Mouse (Mus musculus) forelimb bud, embryonic 11.5 days (tissue): ENCODE data around the gene Cab39l.
"Not testable (repeated sequence)": the region's sequence is repeated elsewhere in the genome, so short reads cannot be mapped to it uniquely, and the experiment has no call there.

ENCODE experiments used
- DNase-seq: peaks from one replicate; pipeline ENCODE4 v3.0.0-alpha.2; 2012; ENCODE audit warnings: low read depth, low spot score

Gene Cab39l

DNA sequence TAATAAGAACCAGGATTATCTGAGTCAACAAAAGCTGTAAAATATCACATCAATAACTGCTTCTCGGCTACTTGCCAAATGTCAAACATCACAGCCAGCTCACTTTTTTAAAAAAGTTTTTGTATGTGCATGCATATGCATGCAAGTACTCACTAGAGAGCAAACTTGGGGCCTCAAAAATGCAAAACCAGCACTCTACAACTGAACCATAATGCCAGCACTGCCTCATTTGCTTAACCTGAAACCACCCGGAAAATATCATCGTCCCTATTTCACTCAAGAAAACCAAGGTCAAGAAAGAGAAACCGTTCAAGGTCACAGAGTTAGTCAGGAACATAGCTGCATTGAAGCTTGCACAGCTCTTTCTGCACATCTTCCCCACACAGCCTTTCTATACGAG is 135.6 kb downstream of the Cab39l start:
- DNase-seq = no peak

DNA sequence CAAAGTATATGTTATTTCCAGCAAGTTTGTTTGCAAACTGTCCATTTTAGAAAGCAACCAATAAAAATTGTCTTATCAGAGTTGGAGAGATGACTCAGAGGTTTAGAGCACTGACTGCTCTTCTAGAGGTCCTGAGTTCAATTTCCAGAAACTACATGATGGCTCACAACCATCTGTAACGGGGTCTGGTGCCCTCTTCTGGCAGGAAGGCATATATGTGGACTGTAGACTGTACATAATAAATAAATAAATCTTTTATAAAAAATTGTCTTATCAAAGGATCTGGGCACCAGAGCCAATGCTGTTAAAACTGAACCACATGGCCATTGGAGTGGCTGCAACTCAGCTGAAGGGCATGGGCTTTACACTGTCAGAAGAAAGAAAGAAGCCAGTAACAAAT is 149.8 kb downstream of the Cab39l start:
- DNase-seq = no peak

DNA sequence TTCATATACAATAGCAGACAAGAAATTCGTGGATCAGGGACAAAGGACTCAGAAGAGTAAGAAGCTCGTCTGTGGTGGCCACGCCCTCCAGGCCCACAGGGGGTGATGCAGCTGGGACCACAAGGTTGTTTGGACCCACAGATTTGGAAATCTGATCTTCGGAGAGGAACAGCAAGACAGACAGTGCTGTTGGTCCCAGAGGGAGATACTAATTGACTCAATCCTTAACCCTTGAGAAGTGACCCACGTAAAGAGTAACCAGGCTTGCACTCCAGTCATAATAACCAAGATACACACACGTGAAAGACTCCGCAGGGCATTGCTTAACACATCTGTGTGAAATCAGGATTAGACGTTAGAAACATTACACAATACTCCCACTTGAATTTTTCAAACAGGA is 151.1 kb downstream of the Cab39l start:
- DNase-seq = no peak

DNA sequence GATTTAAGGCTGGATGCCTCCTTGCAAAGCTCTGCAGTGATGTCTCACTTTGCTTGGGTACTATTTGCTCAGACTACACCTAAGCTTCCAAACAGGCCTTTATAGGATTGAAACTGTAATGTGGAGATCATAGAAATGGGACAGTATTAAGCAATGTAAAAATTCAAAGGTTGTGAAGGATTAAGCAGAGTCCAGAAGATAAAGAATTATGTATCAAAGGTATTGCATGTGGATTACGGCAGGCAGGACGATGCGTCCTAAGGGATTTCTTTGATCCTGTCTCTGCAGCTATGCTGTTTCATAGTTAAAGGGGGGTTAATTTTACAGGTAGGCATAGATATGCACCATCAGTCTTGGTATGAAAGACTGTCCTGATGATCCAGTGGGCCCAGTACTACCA is 151.8 kb downstream of the Cab39l start:
- DNase-seq = no peak

DNA sequence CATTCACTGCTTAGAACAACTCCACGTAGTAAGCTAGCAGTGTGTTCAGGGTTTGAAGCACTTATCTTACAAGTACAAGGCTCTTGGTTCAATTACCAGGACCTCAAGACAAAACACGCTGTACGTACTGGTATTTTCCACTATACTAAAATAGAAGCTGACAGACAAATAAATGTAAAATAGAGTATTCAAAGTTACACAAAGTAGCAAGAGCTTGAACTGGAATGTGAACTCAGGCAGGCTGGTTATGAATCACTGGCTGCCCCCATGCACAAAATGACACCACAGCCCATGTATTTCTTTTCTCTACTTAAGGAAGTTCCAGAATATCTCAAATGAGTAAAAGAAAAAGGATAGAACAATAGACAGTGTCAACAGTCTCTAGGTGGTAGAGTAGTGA is 154.2 kb downstream of the Cab39l start:
- no peak for DNase-seq

- peak; percentile 92 for DNase-seq
Measured at GRCm38 (mm10) chr14:59597398-59598259, 156.9 kb downstream of the Cab39l start, which contains the start of gene Cdadc1. Cdadc1 (minus strand) TSS chr14:59597959.

DNA sequence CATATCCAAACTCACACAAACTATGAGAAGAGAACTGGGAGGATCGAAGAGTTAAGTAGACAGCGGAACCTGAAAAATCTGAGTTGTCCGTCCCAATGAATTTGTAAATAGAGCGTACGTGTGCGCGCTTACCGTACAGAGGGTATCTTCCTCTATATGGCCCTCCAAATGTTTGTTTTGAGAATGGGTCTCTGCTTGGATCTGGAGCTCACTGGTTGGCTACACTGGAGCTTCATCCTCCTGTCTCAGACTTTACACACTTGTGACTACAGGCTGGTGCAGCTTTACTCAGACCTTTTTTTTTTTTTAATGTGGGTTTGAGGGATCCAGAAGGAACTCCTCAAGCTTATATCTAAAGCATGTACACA is 157.5 kb downstream of the Cab39l start:
- DNase-seq = no peak

DNA sequence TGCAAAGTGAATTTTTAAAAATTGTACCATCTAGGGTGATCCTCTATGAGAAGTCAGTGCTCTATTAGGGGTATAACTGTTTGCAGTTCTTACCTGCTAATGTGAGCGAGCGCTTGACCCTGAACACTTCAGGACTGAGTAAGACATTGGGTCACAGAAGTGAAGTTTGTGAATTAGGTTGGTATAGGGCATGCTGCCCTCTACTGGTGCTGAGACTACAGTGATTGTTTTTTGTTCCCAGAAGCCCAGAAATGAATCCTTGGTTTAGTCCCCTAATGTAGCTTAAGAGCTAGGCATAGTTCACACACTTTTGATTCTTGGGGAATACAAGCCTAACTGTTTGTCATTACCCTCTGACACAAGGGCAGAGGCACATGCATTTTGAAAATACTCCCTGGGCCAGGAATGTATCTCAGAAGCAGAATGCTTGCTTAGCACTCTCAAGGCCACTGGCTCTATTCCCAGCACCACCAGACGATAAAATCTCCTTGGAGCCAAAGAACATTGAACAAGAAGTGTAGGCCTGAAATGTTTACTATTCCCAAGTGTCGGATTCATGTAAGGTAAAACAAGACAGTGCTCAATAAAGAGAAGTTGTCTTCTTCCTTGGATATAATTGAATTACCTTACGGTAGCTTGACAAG is 163.4 kb downstream of the Cab39l start:
- DNase-seq = no peak

- DNase-seq = peak; percentile 64
Measured at GRCm38 (mm10) chr14:59605671-59606353, 165.0 kb downstream of the Cab39l start.

GRCm38 (mm10) chr14:59607021-59607420 is 166.2 kb downstream of the Cab39l start:
- no peak for DNase-seq

GRCm38 (mm10) chr14:59612920-59613625 is 172.3 kb downstream of the Cab39l start:
- peak; percentile 68 for DNase-seq

- DNase-seq = not testable (repeated sequence)
Measured at GRCm38 (mm10) chr14:59614149-59614548, 173.4 kb downstream of the Cab39l start.

GRCm38 (mm10) chr14:59616802-59617201 is 176.0 kb downstream of the Cab39l start:
- no peak for DNase-seq

DNA sequence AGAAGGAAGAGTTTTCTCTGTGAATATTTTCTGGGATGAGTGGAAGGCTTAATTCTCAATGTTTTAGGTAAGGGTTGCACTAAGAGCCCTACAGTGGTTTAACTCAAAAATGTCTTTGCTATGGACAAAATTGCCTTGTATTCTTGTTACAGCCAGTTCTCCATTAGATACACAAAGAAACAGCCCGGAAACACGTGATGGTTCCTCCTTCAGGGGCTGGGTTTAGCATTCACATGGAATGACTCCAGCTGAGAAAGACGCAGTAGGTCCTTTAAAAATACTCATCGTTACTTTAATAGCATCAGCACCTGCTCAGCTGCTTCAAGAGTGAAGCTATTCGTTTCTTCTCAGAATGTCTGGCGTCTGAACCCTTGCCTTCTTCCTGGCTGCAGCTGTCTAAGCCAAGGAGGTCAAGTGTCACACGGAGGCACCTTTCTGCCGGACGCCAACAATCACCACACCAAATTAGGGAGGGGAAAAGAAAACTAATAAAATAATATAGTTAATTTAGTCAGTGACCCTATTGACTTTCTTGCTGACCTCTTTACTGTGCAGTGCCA is 183.6 kb downstream of the Cab39l start:
- no peak for DNase-seq

DNA sequence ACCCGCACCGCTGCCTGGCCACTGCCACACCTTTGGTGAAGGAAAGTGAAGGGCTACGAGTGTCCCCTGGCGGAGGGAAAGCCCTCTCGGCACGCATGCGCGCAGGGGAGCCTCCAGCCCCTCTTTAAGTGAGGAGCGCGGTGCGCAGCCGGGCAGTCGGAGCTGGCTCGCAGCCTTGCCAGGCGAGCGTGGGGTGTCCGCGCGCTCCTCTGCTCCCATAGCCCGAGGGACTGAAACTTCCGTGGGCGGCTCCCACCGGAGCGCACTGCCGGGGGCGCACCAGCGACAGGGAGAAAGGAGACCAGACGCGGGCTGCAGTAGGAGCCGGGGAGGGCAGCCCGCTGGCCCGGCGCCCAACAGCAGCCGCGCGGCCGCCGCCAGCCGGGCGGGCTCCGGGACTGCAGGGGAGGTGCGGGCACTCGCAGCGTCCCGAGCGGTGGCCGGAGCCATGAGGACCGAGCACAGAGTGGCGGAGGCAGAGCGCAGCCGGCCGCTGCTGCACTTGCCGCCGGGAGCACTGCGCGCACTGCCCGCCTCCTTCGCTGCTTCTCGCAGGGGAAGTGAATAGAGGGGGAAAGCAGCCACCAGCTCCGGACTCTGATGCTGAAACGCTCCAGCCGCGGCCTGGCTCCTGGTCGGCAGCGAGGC is 184.5 kb downstream of the Cab39l start, which contains the start of gene Shisa2:
TSS of gene Shisa2 (plus strand) at position 151 of the 648 bp plus-strand sequence.
- peak; percentile 89 for DNase-seq

- peak; percentile 54 for DNase-seq
Measured at GRCm38 (mm10) chr14:59625806-59626364, 185.1 kb downstream of the Cab39l start.

- no peak for DNase-seq
Measured at GRCm38 (mm10) chr14:59626711-59627110, 185.9 kb downstream of the Cab39l start.

DNA sequence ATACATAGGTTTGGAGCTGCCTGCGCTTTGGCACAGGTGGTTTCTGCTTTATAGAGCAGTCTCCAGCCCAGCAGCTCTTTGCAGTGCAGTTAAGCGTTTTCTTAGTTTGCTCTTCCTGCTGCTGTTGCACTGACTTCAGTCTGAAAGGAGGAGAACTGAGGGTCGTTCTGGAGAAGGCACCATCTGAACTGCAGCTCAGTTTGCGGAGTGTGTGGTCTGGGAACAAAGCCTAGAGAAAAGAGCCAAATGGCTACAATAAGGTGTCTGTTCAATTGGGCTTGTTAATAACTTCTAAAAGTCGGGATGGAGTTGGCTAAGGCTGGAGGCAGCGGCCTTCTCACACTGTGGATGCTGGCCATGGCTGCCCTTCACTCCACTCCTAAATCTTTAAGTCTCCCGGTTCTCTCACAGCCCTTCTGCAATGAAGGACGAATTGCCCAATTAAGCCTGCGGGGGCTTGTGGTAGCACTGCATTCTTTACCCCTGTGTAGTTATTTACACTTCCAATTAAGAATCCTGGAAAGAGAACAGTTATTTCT is 186.4 kb downstream of the Cab39l start:
- DNase-seq = peak; percentile 63

DNA sequence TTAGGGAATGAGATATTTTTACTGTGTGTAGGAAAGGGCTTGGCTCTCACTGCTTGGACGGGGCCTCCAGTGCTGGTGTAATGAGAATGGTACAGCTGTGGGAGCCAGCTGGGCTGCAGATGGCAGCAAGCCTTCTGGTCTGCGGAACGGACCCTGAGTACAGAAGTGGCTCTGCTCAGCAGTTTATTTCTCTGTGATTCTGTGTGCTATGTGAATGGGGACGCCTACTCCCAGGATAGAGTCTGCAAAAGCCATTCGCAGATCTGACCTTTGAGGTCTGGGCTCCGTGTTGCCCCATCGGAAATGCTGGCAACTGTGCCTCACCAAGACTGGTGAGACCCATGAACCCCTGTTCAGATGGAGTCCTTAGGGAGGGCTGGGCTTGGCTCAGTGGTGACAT is 187.1 kb downstream of the Cab39l start:
- DNase-seq = peak; percentile 77

DNA sequence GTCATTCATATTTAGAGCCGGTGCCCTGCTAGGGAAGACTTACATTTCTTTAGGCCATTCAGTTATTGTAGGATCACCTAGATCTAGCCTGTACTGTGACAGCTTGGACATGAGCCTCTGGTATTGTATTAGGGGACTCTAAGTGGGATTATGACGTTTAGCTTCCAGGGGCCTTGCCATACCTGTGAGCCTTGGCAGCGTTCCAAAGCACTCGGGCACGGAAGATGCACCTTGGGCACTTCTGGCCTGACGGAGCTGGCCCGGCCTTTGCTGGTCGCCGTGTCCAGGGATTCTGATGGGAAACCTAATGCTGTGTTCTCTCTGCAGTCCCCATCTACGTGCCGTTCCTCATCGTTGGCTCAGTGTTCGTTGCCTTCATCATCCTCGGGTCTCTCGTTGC is 188.5 kb downstream of the Cab39l start:
- no peak for DNase-seq
